Mouse (Mus musculus): ENCODE results near the gene Ptpre. TPM values are rescaled to one million over a fixed set of nuclear protein-coding genes. Genes with fewer than 3 reads are reported as not detected.
"Not testable (repeated sequence)": the region's sequence is repeated elsewhere in the genome, so short reads cannot be mapped to it uniquely, and the experiment has no call there.

Ptpre gene
- total RNA-seq, 2 experiments from 2014 or later, result 5.0 to 7.4 TPM

GRCm38 (mm10) chr7:135696127-135696526 lies 158.8 kb downstream of the Ptpre start:
- DNase-seq, result no peak

GRCm38 (mm10) chr7:135697021-135697740 lies 159.9 kb downstream of the Ptpre start:
- DNase-seq, result not testable (repeated sequence)

GRCm38 (mm10) chr7:135698362-135698761 lies 161.1 kb downstream of the Ptpre start:
- DNase-seq, result no peak

- DNase-seq, result not testable (repeated sequence)
These were observed 162.1 kb downstream of the Ptpre start for GRCm38 (mm10) chr7:135699351-135699750.

GRCm38 (mm10) chr7:135703600-135704148 lies 166.4 kb downstream of the Ptpre start:
- DNase-seq, result no peak

GRCm38 (mm10) chr7:135704251-135704650 lies 167.0 kb downstream of the Ptpre start:
- no peak for DNase-seq

GRCm38 (mm10) chr7:135705083-135705482 lies 167.8 kb downstream of the Ptpre start:
- DNase-seq, result no peak

GRCm38 (mm10) chr7:135705753-135706152 lies 168.5 kb downstream of the Ptpre start:
- DNase-seq, result no peak

GRCm38 (mm10) chr7:135710702-135711101 lies 173.4 kb downstream of the Ptpre start:
- no peak for DNase-seq

- no peak for DNase-seq
These were observed 175.3 kb downstream of the Ptpre start for GRCm38 (mm10) chr7:135712534-135712933.

- no peak for DNase-seq
These were observed 176.0 kb downstream of the Ptpre start for GRCm38 (mm10) chr7:135713326-135713725.

GRCm38 (mm10) chr7:135715166-135715565 lies 177.9 kb downstream of the Ptpre start:
- no peak for DNase-seq

GRCm38 (mm10) chr7:135715642-135716444 lies 178.6 kb downstream of the Ptpre start, which contains the start of gene Mki67:
Gene Mki67 (minus strand): TSS chr7:135716361.
- peak; percentile 21 to 56 for DNase-seq

GRCm38 (mm10) chr7:135716445-135716877 lies 179.2 kb downstream of the Ptpre start:
- DNase-seq, result peak; percentile 92 to 93

GRCm38 (mm10) chr7:135716968-135717557 lies 179.8 kb downstream of the Ptpre start:
- DNase-seq, result no peak

GRCm38 (mm10) chr7:135721436-135721992 lies 184.2 kb downstream of the Ptpre start:
- no peak for DNase-seq

- no peak for DNase-seq
These were observed 184.9 kb downstream of the Ptpre start for GRCm38 (mm10) chr7:135722011-135722838.

- no peak for DNase-seq
These were observed 186.5 kb downstream of the Ptpre start for GRCm38 (mm10) chr7:135723672-135724341.

GRCm38 (mm10) chr7:135726707-135727106 lies 189.4 kb downstream of the Ptpre start:
- no peak for DNase-seq

- no peak for DNase-seq
These were observed 190.8 kb downstream of the Ptpre start for GRCm38 (mm10) chr7:135728038-135728437.

GRCm38 (mm10) chr7:135734379-135734778 lies 197.1 kb downstream of the Ptpre start:
- no peak for DNase-seq
